Comparison of ENCODE assay signal across 9 mouse cellular contexts in the genomic region with DNA sequence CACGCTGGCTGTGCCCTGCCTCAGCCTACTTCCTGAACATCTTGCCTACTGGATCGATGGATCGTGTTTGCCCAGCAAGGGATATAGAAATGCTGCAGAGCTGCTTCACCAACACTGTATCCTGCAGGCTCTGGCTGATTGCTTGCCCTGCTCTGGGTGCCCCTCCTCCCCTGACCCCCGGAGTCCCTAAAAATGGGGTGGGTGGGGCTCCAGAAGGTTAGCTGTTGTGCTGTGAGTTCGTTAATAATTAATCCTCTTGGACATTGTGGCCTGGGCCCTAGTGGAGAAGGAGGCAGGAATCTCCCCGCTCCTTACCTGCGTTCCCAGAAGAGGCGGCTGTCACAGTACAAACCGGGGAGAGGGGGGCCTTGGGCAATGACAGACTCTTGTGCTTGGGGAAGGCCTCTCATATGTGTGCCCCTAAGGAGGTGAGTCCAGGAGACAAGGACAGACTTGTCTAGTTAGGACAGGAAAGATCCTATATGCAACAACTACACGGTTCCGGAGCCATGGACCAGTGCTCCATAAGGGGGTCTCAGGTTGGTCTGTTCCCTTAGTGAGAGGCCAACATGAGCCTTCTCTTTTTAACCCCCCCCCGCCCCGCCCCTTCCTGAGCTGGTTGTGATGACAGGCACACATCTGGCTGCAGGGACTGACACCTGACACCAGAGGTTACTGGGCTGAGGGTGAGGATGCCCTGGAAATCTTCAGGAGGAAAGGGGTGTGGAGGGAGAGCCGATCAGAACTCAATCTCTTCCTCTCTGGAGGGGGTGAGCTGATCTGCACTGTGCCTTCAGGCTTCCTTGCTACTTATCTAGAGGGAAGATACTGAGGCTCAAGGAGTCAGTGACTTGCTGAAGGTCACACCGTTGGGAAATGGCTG. TPM values are rescaled to one million over a fixed set of nuclear protein-coding genes. Genes with fewer than 3 reads are reported as not detected.
A peak's percentile ranks its signal among the peaks of the same experiment; 100 is the strongest.
DNase-seq lines count a peak whose midpoint lies in the region; ATAC-seq lines count a peak whose summit lies in the region.
"Had no signal": no experiment of that assay in that cellular context is flagged by ENCODE, and none has a peak within 500 bp of the region (broad histone marks: within the 10 kb centered on the region; RNA-seq: fewer than 3 reads in every experiment).

No protein-coding gene starts in this region.

- WGBS in heart, embryonic 10.5 days: 7% methylated on average over 15 of the region's 15 CpGs
- WGBS in forebrain, embryonic 16.5 days: 8% methylated on average over 15 of the region's 15 CpGs
- 10% methylated on average over 15 of the region's 15 CpGs for WGBS in limb, embryonic 11.5 days
- WGBS in midbrain, embryonic 13.5 days: 12% methylated on average over 15 of the region's 15 CpGs

- no peaks in the 10 kb centered on the region for H3K9me3 ChIP-seq in heart, embryonic 10.5 days
- H3K9me3 ChIP-seq in forebrain, embryonic 16.5 days (ENCODE audit: control insufficient read depth, low read length): no peaks in the 10 kb centered on the region
- H3K9me3 ChIP-seq in limb, embryonic 11.5 days (ENCODE audit: control insufficient read depth, low read length): no peaks in the 10 kb centered on the region
- no peaks in the 10 kb centered on the region for H3K9me3 ChIP-seq in midbrain, embryonic 13.5 days

- peak overlapping the region; percentile 59 for H3K4me2 ChIP-seq in forebrain, embryonic 16.5 days (ENCODE audit: low read length)
- H3K4me2 ChIP-seq in limb, embryonic 11.5 days (ENCODE audit: low read depth, severe bottlenecking): peak overlapping the region; percentile 68
- peak overlapping the region; percentile 63 for H3K4me2 ChIP-seq in midbrain, embryonic 13.5 days (replicated peaks)

- ATAC-seq in forebrain, embryonic 16.5 days: peak; percentile 40; the same call in 1 of the 2 replicates
- peak; percentile 53; the same call in 1 of the 2 replicates for ATAC-seq in limb, embryonic 11.5 days (ENCODE audit: insufficient number of reproducible peaks, low FRiP score, low TSS enrichment, low read depth)
- peak; percentile 69 for ATAC-seq in midbrain, embryonic 13.5 days
- ATAC-seq in inflammation-experienced regulatory T-cells, adult 6 months: no peak

- DNase-seq in heart, embryonic 10.5 days (ENCODE audit: low spot score): no peak
- no peak for DNase-seq in heart, adult 18-20 months
- peak; percentile 24 for DNase-seq in limb, embryonic 11.5 days (ENCODE audit: low spot score)
- no peak for DNase-seq in right cerebral cortex, postnatal 4 days
- DNase-seq in cerebellum, postnatal 36 days: no peak

- peaks cover 19% of the 10 kb centered on the region for H3K27me3 ChIP-seq in heart, embryonic 10.5 days (ENCODE audit: insufficient read depth, poor library complexity, severe bottlenecking)
- 0 out of 2 replicates have a peak, but pooled peaks cover 3% of the 10 kb centered on the region for H3K27me3 ChIP-seq in forebrain, embryonic 16.5 days (replicated peaks; ENCODE audit: control insufficient read depth, insufficient read depth, low read length)
- no peaks in the 10 kb centered on the region for H3K27me3 ChIP-seq in limb, embryonic 11.5 days (ENCODE audit: control insufficient read depth, insufficient read depth, low read length)
- peaks cover 29% of the 10 kb centered on the region for H3K27me3 ChIP-seq in midbrain, embryonic 13.5 days

- peak overlapping the region; percentile 57 for H3K9ac ChIP-seq in forebrain, embryonic 16.5 days (replicated peaks; ENCODE audit: low read depth, low read length)
- peak overlapping the region; percentile 51; the same call in 1 of the 2 replicates for H3K9ac ChIP-seq in limb, embryonic 11.5 days (ENCODE audit: low read length)
- peak overlapping the region; percentile 66 for H3K9ac ChIP-seq in midbrain, embryonic 13.5 days (replicated peaks)

- H3K27ac ChIP-seq in heart, embryonic 10.5 days: peak overlapping the region; percentile 62
- no peak overlapping the region for H3K27ac ChIP-seq in forebrain, embryonic 16.5 days (ENCODE audit: low read length)
- no peak overlapping the region for H3K27ac ChIP-seq in limb, embryonic 11.5 days (replicated peaks; ENCODE audit: low read depth, low read length)
- no peak overlapping the region for H3K27ac ChIP-seq in midbrain, embryonic 13.5 days

- peak overlapping the region; percentile 63 for H3K4me3 ChIP-seq in heart, embryonic 10.5 days
- peak overlapping the region; percentile 40 for H3K4me3 ChIP-seq in forebrain, embryonic 16.5 days (replicated peaks; ENCODE audit: low read length)
- peak overlapping the region; percentile 32 for H3K4me3 ChIP-seq in limb, embryonic 11.5 days (ENCODE audit: low read depth, low read length)
- peak overlapping the region; percentile 41 for H3K4me3 ChIP-seq in midbrain, embryonic 13.5 days (replicated peaks)

- peaks cover 21% of the 10 kb centered on the region for H3K36me3 ChIP-seq in heart, embryonic 10.5 days
- peaks cover 8% of the 10 kb centered on the region for H3K36me3 ChIP-seq in forebrain, embryonic 16.5 days (ENCODE audit: control insufficient read depth, insufficient read depth)
- peaks cover 2% of the 10 kb centered on the region; the same call in 1 of the 2 replicates for H3K36me3 ChIP-seq in limb, embryonic 11.5 days (ENCODE audit: control insufficient read depth, insufficient read depth, low read length)
- peaks cover 20% of the 10 kb centered on the region for H3K36me3 ChIP-seq in midbrain, embryonic 13.5 days

- H3K4me1 ChIP-seq in heart, embryonic 10.5 days: peaks cover 27% of the 10 kb centered on the region
- peaks cover 7% of the 10 kb centered on the region for H3K4me1 ChIP-seq in forebrain, embryonic 16.5 days (replicated peaks; ENCODE audit: control insufficient read depth, insufficient read depth, low read length)
- 0 out of 2 replicates have a peak, but pooled peaks cover 10% of the 10 kb centered on the region for H3K4me1 ChIP-seq in limb, embryonic 11.5 days (ENCODE audit: control insufficient read depth, insufficient read depth, low read length)
- H3K4me1 ChIP-seq in midbrain, embryonic 13.5 days (replicated peaks): peaks cover 12% of the 10 kb centered on the region

RNA-seq across cellular contexts. Expression of a gene that starts 0.7 kb away (rescaled TPM):
- 0.32 and 0.73 TPM in 2 replicates for polyA plus RNA-seq in heart, embryonic 10.5 days (2016; fragmentation: Nextera tagmentation; extraction: Ambion mirVana)
- under 1 TPM; 0.15 to 0.23 TPM for total RNA-seq in heart, adult 18-20 months (2021)
- polyA plus RNA-seq in forebrain, embryonic 16.5 days (2015; fragmentation: Nextera tagmentation; extraction: Ambion mirVana): 1.6 and 2.6 TPM in 2 replicates
- polyA plus RNA-seq in limb, embryonic 11.5 days (2014; fragmentation: Nextera tagmentation; extraction: Ambion mirVana): 2.6 and 3.2 TPM in 2 replicates
- polyA plus RNA-seq in midbrain, embryonic 13.5 days (2015; fragmentation: Nextera tagmentation; extraction: Ambion mirVana): 1.4 and 1.5 TPM in 2 replicates
- polyA plus RNA-seq in inflammation-experienced regulatory T-cells, adult 6 months (2017; shearing (Covaris generic)): not detected

RNA-seq across cellular contexts. Expression of a gene that starts 7.5 kb away (rescaled TPM):
- polyA plus RNA-seq in heart, embryonic 10.5 days (2016; fragmentation: Nextera tagmentation; extraction: Ambion mirVana): 0.15 TPM in 1 of 2 replicates, not detected in the other
- total RNA-seq in heart, adult 18-20 months (2021): not detected
- polyA plus RNA-seq in forebrain, embryonic 16.5 days (2015; fragmentation: Nextera tagmentation; extraction: Ambion mirVana): 0.21 and 0.30 TPM in 2 replicates
- polyA plus RNA-seq in limb, embryonic 11.5 days (2014; fragmentation: Nextera tagmentation; extraction: Ambion mirVana): not detected in 2 replicates
- polyA plus RNA-seq in midbrain, embryonic 13.5 days (2015; fragmentation: Nextera tagmentation; extraction: Ambion mirVana): 0.13 TPM in 1 of 2 replicates, not detected in the other
- under 1 TPM in 1 of 3 experiments, not detected in 2; 0.50 TPM for polyA plus RNA-seq in inflammation-experienced regulatory T-cells, adult 6 months (2017; shearing (Covaris generic))
- total RNA-seq: hematopoietic stem cell, adult 5-6 weeks had no signal

RNA-seq across cellular contexts. Expression of a gene that starts 20.3 kb away (rescaled TPM):
- polyA plus RNA-seq in heart, embryonic 10.5 days (2016; fragmentation: Nextera tagmentation; extraction: Ambion mirVana): 65.9 and 80.1 TPM in 2 replicates
- 10 to 100 TPM; 27.4 to 27.6 TPM for total RNA-seq in heart, adult 18-20 months (2021)
- 73.4 and 75.5 TPM in 2 replicates for polyA plus RNA-seq in forebrain, embryonic 16.5 days (2015; fragmentation: Nextera tagmentation; extraction: Ambion mirVana)
- polyA plus RNA-seq in limb, embryonic 11.5 days (2014; fragmentation: Nextera tagmentation; extraction: Ambion mirVana): 81.9 and 87.4 TPM in 2 replicates
- polyA plus RNA-seq in midbrain, embryonic 13.5 days (2015; fragmentation: Nextera tagmentation; extraction: Ambion mirVana): 67.5 and 70.2 TPM in 2 replicates
- polyA plus RNA-seq in inflammation-experienced regulatory T-cells, adult 6 months (2017; shearing (Covaris generic)): 10 to 100 TPM; 51.8 to 88.6 (median 72.7) TPM

RNA-seq across cellular contexts. Expression of a gene that starts 47.2 kb away (rescaled TPM):
- polyA plus RNA-seq in heart, embryonic 10.5 days (2016; fragmentation: Nextera tagmentation; extraction: Ambion mirVana): 0.07 and 0.50 TPM in 2 replicates
- under 1 TPM; 0.25 to 0.85 TPM for total RNA-seq in heart, adult 18-20 months (2021)
- not detected in 2 replicates for polyA plus RNA-seq in forebrain, embryonic 16.5 days (2015; fragmentation: Nextera tagmentation; extraction: Ambion mirVana)
- not detected in 2 replicates for polyA plus RNA-seq in limb, embryonic 11.5 days (2014; fragmentation: Nextera tagmentation; extraction: Ambion mirVana)
- not detected in 2 replicates for polyA plus RNA-seq in midbrain, embryonic 13.5 days (2015; fragmentation: Nextera tagmentation; extraction: Ambion mirVana)
- polyA plus RNA-seq in inflammation-experienced regulatory T-cells, adult 6 months (2017; shearing (Covaris generic)): not detected
- total RNA-seq: hematopoietic stem cell, adult 5-6 weeks had no signal

RNA-seq across cellular contexts. Expression of a gene that starts 52.1 kb away (rescaled TPM):
- polyA plus RNA-seq in heart, embryonic 10.5 days (2016; fragmentation: Nextera tagmentation; extraction: Ambion mirVana): 50.3 and 56.3 TPM in 2 replicates
- 10 to 100 TPM; 37.9 to 50.5 TPM for total RNA-seq in heart, adult 18-20 months (2021)
- polyA plus RNA-seq in forebrain, embryonic 16.5 days (2015; fragmentation: Nextera tagmentation; extraction: Ambion mirVana): 14.8 and 17.3 TPM in 2 replicates
- 24.2 and 28.9 TPM in 2 replicates for polyA plus RNA-seq in limb, embryonic 11.5 days (2014; fragmentation: Nextera tagmentation; extraction: Ambion mirVana)
- 16.6 and 20.3 TPM in 2 replicates for polyA plus RNA-seq in midbrain, embryonic 13.5 days (2015; fragmentation: Nextera tagmentation; extraction: Ambion mirVana)
- 10 to 100 TPM; 11.0 to 29.1 (median 23.6) TPM for polyA plus RNA-seq in inflammation-experienced regulatory T-cells, adult 6 months (2017; shearing (Covaris generic))
